Mouse (Mus musculus) lung, postnatal 25 days (tissue): Measurements from ENCODE around the gene Oxct2a.
"Not testable (repeated sequence)": the region's sequence is repeated elsewhere in the genome, so short reads cannot be mapped to it uniquely, and the experiment has no call there.

ENCODE experiments used
- DNase-seq: peaks from one replicate; pipeline ENCODE4 v3.0.0; 2022; ENCODE audit warnings: low spot score

Gene Oxct2a

GRCm38 (mm10) chr4:123323534-123323933, at the start of gene Oxct2a:
TSS of gene Oxct2a (minus strand) at chr4:123323634.
- DNase-seq: no peak

- DNase-seq: no peak
Measured at GRCm38 (mm10) chr4:123363555-123363954, 40.1 kb upstream of the Oxct2a start.

GRCm38 (mm10) chr4:123360771-123361170, 37.3 kb upstream of the Oxct2a start:
- DNase-seq: no peak

- DNase-seq: no peak
Measured at GRCm38 (mm10) chr4:123358613-123359012, 35.2 kb upstream of the Oxct2a start.

GRCm38 (mm10) chr4:123355941-123356340, 32.5 kb upstream of the Oxct2a start:
- DNase-seq: no peak

GRCm38 (mm10) chr4:123353271-123353877, 29.9 kb upstream of the Oxct2a start:
- no peak for DNase-seq

- DNase-seq: no peak
Measured at GRCm38 (mm10) chr4:123343471-123343789, 20.0 kb upstream of the Oxct2a start.

GRCm38 (mm10) chr4:123342642-123343470, 19.4 kb upstream of the Oxct2a start, which contains the start of gene Bmp8a:
TSS of gene Bmp8a (minus strand) at chr4:123343252.
- DNase-seq: peak; percentile 53

GRCm38 (mm10) chr4:123342091-123342641, 18.7 kb upstream of the Oxct2a start:
- DNase-seq: no peak

GRCm38 (mm10) chr4:123340232-123340631, 16.8 kb upstream of the Oxct2a start:
- DNase-seq: no peak

- DNase-seq: no peak
Measured at GRCm38 (mm10) chr4:123337693-123338092, 14.3 kb upstream of the Oxct2a start.

- no peak for DNase-seq
Measured at GRCm38 (mm10) chr4:123335796-123336585, 12.6 kb upstream of the Oxct2a start.

- DNase-seq: not testable (repeated sequence)
Measured at GRCm38 (mm10) chr4:123335244-123335643, 11.8 kb upstream of the Oxct2a start.

GRCm38 (mm10) chr4:123334177-123334576, 10.7 kb upstream of the Oxct2a start:
- DNase-seq: no peak

GRCm38 (mm10) chr4:123333151-123333550, 9.7 kb upstream of the Oxct2a start:
- no peak for DNase-seq

- DNase-seq: not testable (repeated sequence)
Measured at GRCm38 (mm10) chr4:123331961-123332360, 8.5 kb upstream of the Oxct2a start.

GRCm38 (mm10) chr4:123331326-123331725, 7.9 kb upstream of the Oxct2a start:
- no peak for DNase-seq

GRCm38 (mm10) chr4:123328946-123329345, 5.5 kb upstream of the Oxct2a start:
- DNase-seq: no peak

GRCm38 (mm10) chr4:123327630-123328029, 4.2 kb upstream of the Oxct2a start:
- DNase-seq: no peak

- DNase-seq: no peak
Measured at GRCm38 (mm10) chr4:123326087-123326486, 2.7 kb upstream of the Oxct2a start.

- not testable (repeated sequence) for DNase-seq
Measured at GRCm38 (mm10) chr4:123322910-123323309, 524 bp downstream of the Oxct2a start.

GRCm38 (mm10) chr4:123314497-123314896, 8.9 kb downstream of the Oxct2a start:
- DNase-seq: no peak
